Mouse (Mus musculus): ENCODE measurements around the gene Lhx4.

Lhx4 gene

GRCm38 (mm10) chr1:155742411-155743363 lies 8.8 kb downstream of the Lhx4 start:
- DNase-seq, result peak; percentile 25

- DNase-seq, result peak; percentile 42
Observed at GRCm38 (mm10) chr1:155741988-155742387, 9.5 kb downstream of the Lhx4 start.

- DNase-seq, result no peak
Observed at GRCm38 (mm10) chr1:155741378-155741945, 10.0 kb downstream of the Lhx4 start.

GRCm38 (mm10) chr1:155740622-155741377 lies 10.7 kb downstream of the Lhx4 start:
- peak; percentile 39 for DNase-seq

- DNase-seq, result no peak
Observed at GRCm38 (mm10) chr1:155737809-155738383, 13.6 kb downstream of the Lhx4 start.

- peak; percentile 15 for DNase-seq
Observed at GRCm38 (mm10) chr1:155737017-155737808, 14.3 kb downstream of the Lhx4 start.

- no peak for DNase-seq
Observed at GRCm38 (mm10) chr1:155736096-155736825, 15.2 kb downstream of the Lhx4 start.

GRCm38 (mm10) chr1:155731156-155731555 lies 20.3 kb downstream of the Lhx4 start:
- no peak for DNase-seq

GRCm38 (mm10) chr1:155729113-155729795 lies 22.2 kb downstream of the Lhx4 start:
- no peak for DNase-seq

GRCm38 (mm10) chr1:155727830-155728229 lies 23.7 kb downstream of the Lhx4 start:
- DNase-seq, result no peak

- no peak for DNase-seq
Observed at GRCm38 (mm10) chr1:155725876-155726275, 25.6 kb downstream of the Lhx4 start.

- no peak for DNase-seq
Observed at GRCm38 (mm10) chr1:155724301-155724700, 27.2 kb downstream of the Lhx4 start.

- DNase-seq, result peak; percentile 67
Observed at GRCm38 (mm10) chr1:155722185-155722584, 29.3 kb downstream of the Lhx4 start.

- peak; percentile 51 for DNase-seq
Observed at GRCm38 (mm10) chr1:155721443-155721842, 30.0 kb downstream of the Lhx4 start.

GRCm38 (mm10) chr1:155720006-155720405 lies 31.5 kb downstream of the Lhx4 start:
- DNase-seq, result no peak

- no peak for DNase-seq
Observed at GRCm38 (mm10) chr1:155718851-155719250, 32.6 kb downstream of the Lhx4 start.

GRCm38 (mm10) chr1:155717301-155717700 lies 34.2 kb downstream of the Lhx4 start:
- DNase-seq, result no peak

- DNase-seq, result no peak
Observed at GRCm38 (mm10) chr1:155715366-155715765, 36.1 kb downstream of the Lhx4 start.

GRCm38 (mm10) chr1:155713306-155713705 lies 38.2 kb downstream of the Lhx4 start:
- DNase-seq, result no peak

GRCm38 (mm10) chr1:155704182-155704581 lies 47.3 kb downstream of the Lhx4 start:
- no peak for DNase-seq

- DNase-seq, result no peak
Observed at GRCm38 (mm10) chr1:155703191-155703680, 48.2 kb downstream of the Lhx4 start.
